Mouse (Mus musculus): ENCODE data around the gene Dpy19l3. TPM values are rescaled to one million over a fixed set of nuclear protein-coding genes. Genes with fewer than 3 reads are reported as not detected.

The Dpy19l3 gene
- polyA plus RNA-seq, 1 experiment from 2014 or later: 43.7 TPM

- DNase-seq (ENCODE audit: low spot score) (no peak), ATAC-seq (ENCODE audit: insufficient number of reproducible peaks, low FRiP score, low TSS enrichment, low read depth) (no peak)
- H3K4me1 ChIP-seq (ENCODE audit: control insufficient read depth, insufficient read depth, low read length): no peaks in the 10 kb centered on the region
- H3K9ac ChIP-seq (ENCODE audit: low read length): no peak overlapping the region
- WGBS: 73% methylated on average over 9 of the region's 9 CpGs
- H3K4me2 ChIP-seq (ENCODE audit: low read depth, severe bottlenecking): no peak overlapping the region
- no peak overlapping the region for H3K4me3 ChIP-seq (ENCODE audit: low read depth, low read length)
- H3K27ac ChIP-seq (replicated peaks; ENCODE audit: low read depth, low read length): no peak overlapping the region
- no peaks in the 10 kb centered on the region for H3K27me3 ChIP-seq (ENCODE audit: control insufficient read depth, insufficient read depth, low read length)
- no peaks in the 10 kb centered on the region; the same call in 1 of the 2 replicates for H3K9me3 ChIP-seq (ENCODE audit: control insufficient read depth, low read length)
- H3K36me3 ChIP-seq (ENCODE audit: control insufficient read depth, insufficient read depth, low read length): peaks cover 3% of the 10 kb centered on the region; the same call in 1 of the 2 replicates
Observed at GRCm38 (mm10) chr7:35648239-35649069, 105.8 kb downstream of the Dpy19l3 start.

- Histone ChIP-seq H3K36me3 (ENCODE audit: control insufficient read depth, insufficient read depth, low read length) (peaks cover 6% of the 10 kb centered on the region; the same call in 1 of the 2 replicates), H3K9me3 (ENCODE audit: control insufficient read depth, low read length) (no peaks in the 10 kb centered on the region; the same call in 1 of the 2 replicates), H3K27ac (replicated peaks; ENCODE audit: low read depth, low read length) (peak within 1 kb of the TSS; percentile 62; the same call in 1 of the 2 replicates), H3K4me2 (ENCODE audit: low read depth, severe bottlenecking) (peak within 1 kb of the TSS; percentile 54), H3K27me3 (ENCODE audit: control insufficient read depth, insufficient read depth, low read length) (no peaks in the 10 kb centered on the region), H3K4me3 (ENCODE audit: low read depth, low read length) (peak within 1 kb of the TSS; percentile 90), H3K4me1 (ENCODE audit: control insufficient read depth, insufficient read depth, low read length) (no peaks in the 10 kb centered on the region), H3K9ac (ENCODE audit: low read length) (peak within 1 kb of the TSS; percentile 85)
- peak; percentile 88 for ATAC-seq (ENCODE audit: insufficient number of reproducible peaks, low FRiP score, low TSS enrichment, low read depth)
- under 1% methylated on average over 64 of the region's 64 CpGs for WGBS
- peak; percentile 99 for DNase-seq (ENCODE audit: low spot score)
Observed at GRCm38 (mm10) chr7:35647101-35647698, 107.1 kb downstream of the Dpy19l3 start, which contains the start of gene Pdcd5. Gene Pdcd5 (minus strand): TSS chr7:35647521.

- H3K9me3 ChIP-seq (ENCODE audit: control insufficient read depth, low read length): no peaks in the 10 kb centered on the region; the same call in 1 of the 2 replicates
- H3K4me1 ChIP-seq (ENCODE audit: control insufficient read depth, insufficient read depth, low read length): no peaks in the 10 kb centered on the region
- H3K36me3 ChIP-seq (ENCODE audit: control insufficient read depth, insufficient read depth, low read length): peaks cover 9% of the 10 kb centered on the region
- DNase-seq (ENCODE audit: low spot score) (peak; percentile 60), ATAC-seq (ENCODE audit: insufficient number of reproducible peaks, low FRiP score, low TSS enrichment, low read depth) (peak; percentile 63)
- H3K4me3 ChIP-seq (ENCODE audit: low read depth, low read length): peak overlapping the region; percentile 90
- WGBS: 8% methylated on average over 34 of the region's 34 CpGs
- H3K4me2 ChIP-seq (ENCODE audit: low read depth, severe bottlenecking): peak overlapping the region; percentile 54
- 0 out of 2 replicates have a peak overlapping the region, but pooled peaks have one; percentile 4 for H3K27ac ChIP-seq (replicated peaks; ENCODE audit: low read depth, low read length)
- peak overlapping the region; percentile 85 for H3K9ac ChIP-seq (ENCODE audit: low read length)
- H3K27me3 ChIP-seq (ENCODE audit: control insufficient read depth, insufficient read depth, low read length): no peaks in the 10 kb centered on the region
Observed at GRCm38 (mm10) chr7:35646317-35647081, 107.8 kb downstream of the Dpy19l3 start.

- H3K9ac ChIP-seq (ENCODE audit: low read length): no peak overlapping the region
- no peak for ATAC-seq (ENCODE audit: insufficient number of reproducible peaks, low FRiP score, low TSS enrichment, low read depth)
- H3K4me1 ChIP-seq (ENCODE audit: control insufficient read depth, insufficient read depth, low read length): no peaks in the 10 kb centered on the region
- 88% methylated on average over 6 of the region's 6 CpGs for WGBS
- no peak for DNase-seq (ENCODE audit: low spot score)
- no peak overlapping the region for H3K4me3 ChIP-seq (ENCODE audit: low read depth, low read length)
- H3K27me3 ChIP-seq (ENCODE audit: control insufficient read depth, insufficient read depth, low read length): no peaks in the 10 kb centered on the region
- H3K36me3 ChIP-seq (ENCODE audit: control insufficient read depth, insufficient read depth, low read length): peaks cover 13% of the 10 kb centered on the region
- no peak overlapping the region for H3K27ac ChIP-seq (replicated peaks; ENCODE audit: low read depth, low read length)
- H3K9me3 ChIP-seq (ENCODE audit: control insufficient read depth, low read length): no peaks in the 10 kb centered on the region
- no peak overlapping the region for H3K4me2 ChIP-seq (ENCODE audit: low read depth, severe bottlenecking)
Observed at GRCm38 (mm10) chr7:35640072-35640471, 114.2 kb downstream of the Dpy19l3 start.

GRCm38 (mm10) chr7:35636874-35637273, 117.4 kb downstream of the Dpy19l3 start:
- ATAC-seq (ENCODE audit: insufficient number of reproducible peaks, low FRiP score, low TSS enrichment, low read depth): no peak
- no peak overlapping the region for H3K4me2 ChIP-seq (ENCODE audit: low read depth, severe bottlenecking)
- no peaks in the 10 kb centered on the region for H3K27me3 ChIP-seq (ENCODE audit: control insufficient read depth, insufficient read depth, low read length)
- WGBS: 92% methylated on average over 9 of the region's 9 CpGs
- no peak overlapping the region for H3K4me3 ChIP-seq (ENCODE audit: low read depth, low read length)
- no peaks in the 10 kb centered on the region for H3K9me3 ChIP-seq (ENCODE audit: control insufficient read depth, low read length)
- H3K9ac ChIP-seq (ENCODE audit: low read length): no peak overlapping the region
- H3K27ac ChIP-seq (replicated peaks; ENCODE audit: low read depth, low read length): no peak overlapping the region
- peaks cover 14% of the 10 kb centered on the region for H3K36me3 ChIP-seq (ENCODE audit: control insufficient read depth, insufficient read depth, low read length)
- H3K4me1 ChIP-seq (ENCODE audit: control insufficient read depth, insufficient read depth, low read length): no peaks in the 10 kb centered on the region
- no peak for DNase-seq (ENCODE audit: low spot score)

DNA sequence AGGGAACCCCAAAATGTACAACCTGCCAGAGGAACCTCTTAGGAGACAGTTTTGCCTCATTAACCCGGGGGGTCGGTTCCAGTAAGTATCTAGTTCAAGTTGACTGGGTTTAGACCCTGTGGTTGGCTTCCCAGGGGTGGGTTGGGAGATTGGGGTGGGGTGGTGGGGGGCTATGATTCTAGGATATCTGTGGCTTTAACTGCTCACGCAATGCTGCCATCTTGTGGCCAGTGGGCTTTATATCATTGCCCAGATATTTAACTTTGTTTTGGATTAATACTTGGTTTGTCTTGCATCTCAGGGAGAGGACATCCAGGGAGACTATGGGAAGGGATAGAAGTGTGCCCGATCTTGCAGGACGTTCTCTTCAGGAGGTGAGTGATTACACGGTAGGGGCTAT, 118.0 kb downstream of the Dpy19l3 start:
- no peak overlapping the region for H3K9ac ChIP-seq (ENCODE audit: low read length)
- peaks cover 14% of the 10 kb centered on the region for H3K36me3 ChIP-seq (ENCODE audit: control insufficient read depth, insufficient read depth, low read length)
- no peaks in the 10 kb centered on the region for H3K9me3 ChIP-seq (ENCODE audit: control insufficient read depth, low read length)
- WGBS: 74% methylated on average over 6 of the region's 6 CpGs
- DNase-seq (ENCODE audit: low spot score): peak; percentile 53
- H3K4me1 ChIP-seq (ENCODE audit: control insufficient read depth, insufficient read depth, low read length): no peaks in the 10 kb centered on the region
- no peak for ATAC-seq (ENCODE audit: insufficient number of reproducible peaks, low FRiP score, low TSS enrichment, low read depth)
- no peaks in the 10 kb centered on the region for H3K27me3 ChIP-seq (ENCODE audit: control insufficient read depth, insufficient read depth, low read length)
- H3K27ac ChIP-seq (replicated peaks; ENCODE audit: low read depth, low read length): no peak overlapping the region
- no peak overlapping the region for H3K4me3 ChIP-seq (ENCODE audit: low read depth, low read length)
- H3K4me2 ChIP-seq (ENCODE audit: low read depth, severe bottlenecking): no peak overlapping the region

Other genes with a start within 250 kb of the Dpy19l3 start
- gene Tdrd12, start 216.7 kb downstream of the Dpy19l3 start, polyA plus RNA-seq (2014; fragmentation: Nextera tagmentation; extraction: Ambion mirVana): 0.41 TPM in 1 of 2 replicates, not detected in the other
- gene Nudt19, start 198.2 kb downstream of the Dpy19l3 start, polyA plus RNA-seq (2014; fragmentation: Nextera tagmentation; extraction: Ambion mirVana): 35.2 and 35.8 TPM in 2 replicates
- gene Rgs9bp, start 168.9 kb downstream of the Dpy19l3 start, polyA plus RNA-seq (2014; fragmentation: Nextera tagmentation; extraction: Ambion mirVana): 0.20 and 0.40 TPM in 2 replicates
- gene Ankrd27, start 168.2 kb downstream of the Dpy19l3 start, polyA plus RNA-seq (2014; fragmentation: Nextera tagmentation; extraction: Ambion mirVana): 35.6 and 35.9 TPM in 2 replicates
- 306 and 319 TPM in 2 replicates for gene Pdcd5, start 106.9 kb downstream of the Dpy19l3 start, polyA plus RNA-seq (2014; fragmentation: Nextera tagmentation; extraction: Ambion mirVana)
- gene Zfp507, start 48.5 kb upstream of the Dpy19l3 start, polyA plus RNA-seq (2014; fragmentation: Nextera tagmentation; extraction: Ambion mirVana): 20.8 and 24.6 TPM in 2 replicates

Data from limb, embryonic 11.5 days (tissue).